Mouse (Mus musculus): ENCODE results near the gene Trio.

Trio gene

DNA sequence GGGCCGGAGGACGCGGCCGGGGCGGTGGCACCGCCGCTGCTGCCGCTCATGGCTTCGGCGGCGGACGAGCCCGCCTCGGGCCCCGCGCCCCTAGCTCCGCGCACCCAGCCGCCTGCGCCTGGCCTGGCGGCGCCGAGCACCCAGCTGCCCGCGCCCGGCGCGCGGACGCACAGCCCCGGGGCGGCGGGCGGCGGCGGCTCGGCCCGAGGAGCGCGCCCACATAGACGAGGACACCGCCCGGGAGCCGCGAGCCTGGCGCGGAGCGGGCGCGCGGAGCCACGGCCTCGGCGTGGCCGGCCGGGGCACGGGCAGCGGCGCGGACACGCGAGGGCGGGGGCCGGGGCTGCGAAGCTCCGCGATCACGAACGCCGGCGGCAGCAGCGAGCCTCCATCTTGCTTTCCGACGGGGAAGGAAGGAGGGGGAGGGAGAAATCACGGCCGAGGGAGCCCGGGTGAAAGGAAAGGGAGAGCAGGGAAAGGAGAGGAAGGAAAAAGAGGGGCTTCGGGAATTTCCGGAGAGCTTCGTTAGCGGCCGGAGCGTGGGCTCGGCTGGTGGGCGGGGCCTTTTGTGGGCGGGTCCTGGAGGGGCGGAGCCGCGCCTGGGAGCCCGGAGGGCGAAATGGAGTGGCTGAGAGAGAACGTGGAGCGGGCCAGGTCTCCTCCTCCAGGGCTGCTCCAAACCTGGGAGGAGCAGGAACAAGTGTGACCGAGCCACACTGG is at the start of gene Trio:
Trio (minus strand) TSS at position 402 of the 720 bp plus-strand sequence.
- ChIA-PET POLR2A (interaction anchor here (0.8 to 2.3 kb wide), 12 partner anchors 14 to 94 kb away, joined by 3 to 9 read pairs (median 3); no protein-coding TSS in a partner anchor), CTCF (interaction anchor here (0.6 to 2.2 kb wide), 5 partner anchors 106 to 120 kb away, joined by 4 to 16 read pairs (median 9); no protein-coding TSS in a partner anchor)

DNA sequence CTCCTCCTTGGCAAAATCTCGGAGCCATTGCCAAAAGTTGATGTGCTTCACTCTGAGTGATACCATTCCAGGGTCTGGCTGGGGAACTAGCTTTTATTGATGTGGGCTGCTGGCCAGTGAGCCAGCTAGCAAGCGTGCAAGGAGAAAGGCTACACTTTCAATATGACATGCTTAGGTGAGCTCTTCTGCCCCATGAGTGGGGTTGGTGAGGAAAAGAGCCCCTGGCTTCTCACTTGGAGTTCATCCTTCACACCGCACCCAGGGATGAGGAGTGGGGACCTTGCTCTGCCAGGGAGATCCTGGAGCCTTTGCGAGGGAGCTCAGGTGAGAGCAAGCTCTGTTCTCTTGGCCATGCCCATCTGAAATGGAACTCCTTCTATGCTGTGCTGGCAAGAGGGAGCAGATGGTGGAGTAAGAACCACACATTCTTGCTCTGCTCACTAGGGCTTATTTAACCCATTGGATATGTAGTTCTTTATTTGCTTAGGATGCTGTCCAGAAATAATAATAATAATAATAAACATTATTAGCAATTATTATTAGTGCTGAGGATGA is 48.8 kb upstream of the Trio start:
- ChIA-PET POLR2A (interaction anchor here in 1 of 4 experiments (4.7 kb wide), 1 partner anchor 14 kb away, joined by 16 read pairs; no protein-coding TSS in a partner anchor), CTCF (no interaction called here)

DNA sequence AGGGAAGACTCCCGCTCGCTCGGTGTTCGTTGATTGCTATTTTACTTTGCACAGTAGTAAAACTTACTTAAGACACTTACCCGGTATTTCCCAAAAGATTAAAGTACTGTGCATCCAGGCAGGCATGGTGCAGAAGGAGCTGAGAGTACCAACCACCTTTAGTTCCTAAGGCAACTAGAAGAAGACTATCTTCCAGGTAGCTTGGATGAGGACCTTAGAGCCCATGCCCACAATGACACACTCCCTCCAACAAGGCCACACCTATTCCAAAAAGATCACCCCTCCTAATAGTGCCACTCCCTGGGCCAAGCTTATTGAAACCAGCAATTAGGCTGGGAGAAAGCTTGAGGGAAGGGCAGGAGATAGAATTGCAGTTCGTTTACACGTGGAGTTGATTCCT is 46.0 kb upstream of the Trio start:
- CTCF ChIA-PET: interaction anchor here in 2 of 4 experiments (0.6 to 1.4 kb wide), 3 partner anchors 30 to 167 kb away, joined by 3 to 7 read pairs (median 6); no protein-coding TSS in a partner anchor
- POLR2A ChIA-PET: interaction anchor here in 3 of 4 experiments (0.6 to 4.7 kb wide), 12 partner anchors 9 to 76 kb away, joined by 3 to 16 read pairs (median 4); partner anchors contain the start of gene Trio (in 1 of the 3)

DNA sequence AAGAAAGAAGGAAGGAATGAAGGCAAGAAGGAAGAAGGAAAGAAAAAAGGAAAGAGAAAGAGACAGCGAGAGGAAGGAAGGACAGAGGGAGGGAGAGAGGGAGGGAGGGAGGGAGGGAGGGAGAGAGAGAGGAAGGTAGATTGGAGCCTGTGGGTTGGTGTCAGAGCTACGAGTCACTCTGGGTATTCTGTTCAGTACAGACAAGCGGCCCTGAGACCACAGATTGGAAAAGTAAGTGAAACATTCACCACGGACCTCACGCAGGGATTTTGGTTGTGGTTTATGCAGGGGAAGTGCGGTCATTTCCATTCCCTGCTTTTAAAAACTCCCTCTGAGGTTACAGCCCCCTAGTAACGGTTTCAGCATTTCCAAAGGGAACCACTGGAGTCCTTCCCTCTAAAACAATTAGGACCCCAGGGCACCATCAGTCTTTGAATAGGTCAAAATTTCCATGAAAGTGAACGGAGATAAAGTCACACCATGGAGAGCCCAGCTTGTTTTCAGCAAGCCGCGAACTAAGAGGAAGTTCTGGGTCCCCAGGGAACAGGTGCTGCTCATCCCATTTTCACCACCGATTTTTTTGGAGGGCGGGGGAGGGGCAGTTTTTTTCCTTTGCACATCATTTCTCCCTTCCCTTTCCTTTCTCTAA is 45.2 kb upstream of the Trio start:
- ChIA-PET CTCF (interaction anchor here (0.6 to 1.4 kb wide), 12 partner anchors 9 to 1275 kb away, joined by 3 to 10 read pairs (median 4); no protein-coding TSS in a partner anchor), POLR2A (interaction anchor here in 3 of 4 experiments (0.5 to 4.7 kb wide), 20 partner anchors 10 to 765 kb away, joined by 3 to 16 read pairs (median 4); partner anchors contain the start of gene Trio (in 1 of the 3))

DNA sequence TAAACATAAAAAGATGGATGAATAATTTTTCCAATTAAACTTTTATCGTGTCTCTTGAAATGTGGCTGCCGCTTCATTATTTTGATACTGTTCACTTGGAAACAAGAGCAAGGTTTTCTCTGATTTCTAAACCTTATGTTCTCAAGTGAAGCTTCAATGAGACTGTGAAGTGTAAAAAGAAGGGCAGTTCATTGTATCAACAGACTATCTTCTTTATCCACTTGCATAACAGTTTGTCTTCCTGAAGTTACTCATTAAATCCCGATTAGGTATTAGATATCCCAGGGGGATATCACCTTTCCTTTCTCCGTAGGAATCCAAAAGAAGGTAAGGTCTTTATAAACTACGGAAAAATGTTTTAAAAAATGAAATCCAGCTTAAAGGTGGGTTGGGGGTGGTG is 44.6 kb upstream of the Trio start:
- ChIA-PET CTCF (interaction anchor here (0.6 to 1.2 kb wide), 5 partner anchors 9 to 1275 kb away, joined by 3 to 10 read pairs (median 4); no protein-coding TSS in a partner anchor), POLR2A (interaction anchor here in 3 of 4 experiments (0.7 to 4.7 kb wide), 10 partner anchors 9 to 47 kb away, joined by 3 to 16 read pairs (median 4); partner anchors contain the start of gene Trio (in 1 of the 3))

DNA sequence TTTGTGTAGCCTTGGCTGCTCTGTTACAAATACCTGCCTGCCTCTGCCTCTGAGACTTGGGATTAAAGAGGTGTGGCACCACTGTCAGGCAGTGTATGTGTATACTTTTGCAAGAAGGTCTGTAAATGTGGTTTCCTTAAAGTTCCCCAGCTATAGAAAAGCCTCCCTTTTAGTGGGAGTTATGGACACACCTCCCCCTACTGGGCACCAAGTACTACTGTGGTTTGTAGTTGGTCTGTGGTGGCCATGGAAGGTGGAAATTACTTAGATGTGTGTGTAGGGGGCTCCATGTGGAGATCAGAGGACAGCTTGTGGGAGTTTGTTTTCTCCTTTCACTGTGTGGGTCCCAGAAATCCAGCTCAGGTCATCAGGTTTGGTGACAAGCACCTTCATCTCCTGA is 41.7 kb upstream of the Trio start:
- ChIA-PET POLR2A (interaction anchor here in 1 of 4 experiments (0.6 kb wide), 1 partner anchor 581 kb away, joined by 4 read pairs; no protein-coding TSS in a partner anchor), CTCF (interaction anchor here in 3 of 4 experiments (0.6 to 1.2 kb wide), 4 partner anchors 16 to 190 kb away, joined by 3 to 4 read pairs (median 4); no protein-coding TSS in a partner anchor)

DNA sequence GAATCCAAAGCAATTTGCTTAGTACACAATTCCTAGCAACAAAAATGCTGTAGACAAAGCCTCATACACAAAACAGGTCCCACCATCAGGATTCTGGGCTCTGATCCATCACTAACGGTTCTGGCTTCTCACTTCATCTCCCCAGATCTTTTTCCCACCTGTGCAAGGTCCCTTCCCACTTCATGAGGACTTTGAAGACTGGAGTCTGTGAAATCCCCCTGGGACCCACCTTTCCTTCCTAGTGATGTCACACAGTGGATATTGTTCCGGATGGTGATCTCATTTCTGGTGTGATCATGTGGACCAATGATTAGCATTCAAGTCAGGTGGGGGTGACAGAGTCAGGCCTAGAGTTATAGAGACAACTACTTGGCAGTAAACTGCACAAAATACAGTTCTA is 40.8 kb upstream of the Trio start:
- POLR2A ChIA-PET: interaction anchor here in 1 of 4 experiments (1.2 kb wide), 1 partner anchor 144 kb away, joined by 3 read pairs; no protein-coding TSS in a partner anchor

DNA sequence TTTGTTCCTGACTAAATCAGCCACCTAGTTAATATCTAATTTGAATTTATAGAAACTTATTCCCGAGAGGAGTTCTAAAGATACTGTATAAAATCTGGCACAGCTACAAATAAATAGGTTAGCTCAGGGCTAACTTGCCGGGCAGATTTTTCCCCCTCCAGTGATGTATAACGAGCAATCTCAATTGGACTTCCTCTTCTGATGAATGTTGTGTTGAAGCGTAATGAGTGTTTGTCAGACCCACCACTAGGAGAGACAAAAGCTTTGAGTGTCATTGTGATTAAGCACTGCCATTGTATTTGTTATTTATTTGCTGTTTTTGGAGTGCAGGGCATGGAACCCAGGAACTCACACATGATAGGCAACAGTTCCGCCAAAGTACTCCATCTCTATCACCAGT is 39.9 kb upstream of the Trio start:
- ChIA-PET CTCF (no interaction called here), POLR2A (interaction anchor here in 1 of 4 experiments (0.5 to 1.2 kb wide), 2 partner anchors 44 to 143 kb away, joined by 3 to 4 read pairs; no protein-coding TSS in a partner anchor)

More for the DNA sequence above, 40.8 kb upstream of the Trio start:
- CTCF ChIA-PET: no interaction called here

DNA sequence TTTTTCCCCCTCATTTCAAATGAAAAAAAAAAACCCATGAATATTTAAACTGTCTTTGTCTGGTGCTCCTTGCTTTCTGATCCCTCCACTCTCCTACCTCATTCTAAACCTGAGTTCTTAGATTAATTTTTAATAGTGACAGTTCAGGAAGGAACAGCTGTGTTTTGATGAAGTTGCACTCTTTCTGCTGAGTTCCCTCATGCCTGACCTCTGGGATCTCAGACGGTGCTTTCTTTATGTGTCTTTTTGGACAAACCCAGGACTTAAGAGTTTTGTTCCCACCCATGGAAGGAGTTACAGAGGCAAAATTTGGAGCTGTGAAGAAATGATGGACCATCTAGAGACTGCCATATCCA is 39.1 kb upstream of the Trio start:
- POLR2A ChIA-PET: interaction anchor here in 2 of 4 experiments (0.6 to 0.9 kb wide), 4 partner anchors 13 to 479 kb away, joined by 3 to 4 read pairs (median 3); no protein-coding TSS in a partner anchor
- CTCF ChIA-PET: interaction anchor here in 1 of 4 experiments (0.7 kb wide), 1 partner anchor 210 kb away, joined by 7 read pairs; no protein-coding TSS in a partner anchor

DNA sequence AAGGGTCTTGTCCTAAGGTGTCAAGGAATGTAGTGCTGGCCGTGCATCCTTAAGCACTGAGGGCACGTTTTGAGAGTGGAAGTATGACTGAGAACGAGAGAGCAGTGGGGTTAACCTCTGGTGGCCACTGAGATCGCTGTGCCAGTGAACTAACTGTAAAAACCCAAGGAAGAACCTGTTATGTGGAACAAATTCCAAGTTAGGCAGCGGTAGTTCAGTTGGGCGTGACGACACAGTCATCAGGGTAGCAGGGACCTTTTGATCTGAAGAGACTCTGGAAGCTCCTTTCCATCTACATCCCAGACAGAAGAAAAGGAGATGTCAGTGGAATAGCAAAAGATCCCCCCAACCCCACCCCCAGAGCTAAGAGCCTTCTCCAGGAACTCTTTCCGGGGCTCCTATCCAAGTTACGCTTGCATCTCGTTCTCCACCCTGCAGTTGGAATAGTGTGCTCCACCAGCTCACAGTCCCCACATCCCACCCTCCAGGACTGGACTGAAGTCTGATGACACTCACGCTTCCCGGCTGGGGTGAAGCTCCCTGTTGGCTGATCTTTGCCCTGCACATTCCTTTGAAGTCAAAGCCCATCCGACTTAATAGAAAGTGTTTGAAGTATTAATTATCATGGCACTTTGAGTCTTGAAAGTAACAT is 38.6 kb upstream of the Trio start:
- POLR2A ChIA-PET: interaction anchor here in 2 of 4 experiments (0.6 to 0.9 kb wide), 4 partner anchors 13 to 479 kb away, joined by 3 to 4 read pairs (median 3); no protein-coding TSS in a partner anchor

DNA sequence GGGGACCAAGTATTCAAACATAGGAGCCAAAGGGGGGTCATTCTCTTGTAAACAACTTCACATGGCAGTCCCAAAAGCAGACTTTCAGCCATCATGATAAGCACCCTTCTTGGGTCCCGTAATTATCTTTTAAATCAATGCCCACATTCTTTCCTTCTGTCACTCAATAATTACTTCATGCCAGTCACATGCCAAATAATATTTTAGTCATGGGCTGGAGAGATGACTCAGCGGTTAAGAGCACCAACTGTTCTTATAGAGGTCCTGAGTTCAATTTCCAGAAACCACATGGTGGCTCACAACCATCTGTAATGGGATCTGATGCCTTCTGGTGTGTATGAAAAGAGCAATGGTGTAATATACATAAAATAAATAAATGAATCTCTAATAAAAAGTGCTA is 37.8 kb upstream of the Trio start:
- ChIA-PET CTCF (no interaction called here), POLR2A (interaction anchor here in 1 of 4 experiments (0.7 kb wide), 1 partner anchor 41 kb away, joined by 3 read pairs; no protein-coding TSS in a partner anchor)

More for the DNA sequence above, 38.6 kb upstream of the Trio start:
- CTCF ChIA-PET: interaction anchor here in 1 of 4 experiments (0.7 kb wide), 1 partner anchor 209 kb away, joined by 7 read pairs; no protein-coding TSS in a partner anchor

DNA sequence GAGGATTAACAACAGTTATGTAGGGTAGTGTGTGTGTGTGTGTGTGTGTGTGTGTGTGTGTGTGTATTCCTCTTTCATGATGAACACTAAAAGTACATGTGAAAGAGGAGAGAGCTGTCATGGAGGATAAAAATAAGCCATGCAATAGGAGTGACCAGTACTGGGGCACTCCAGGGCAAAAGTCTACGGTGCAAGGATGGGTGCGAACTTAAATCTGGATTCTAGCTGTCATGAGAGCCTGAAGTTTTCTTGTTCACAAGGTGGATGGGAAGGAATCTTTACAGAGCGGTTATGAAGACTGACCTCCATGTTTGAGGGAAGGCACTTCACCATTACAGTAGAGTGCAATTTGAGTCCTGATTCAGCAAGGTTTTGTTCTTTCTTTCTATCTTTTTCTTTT is 36.4 kb upstream of the Trio start:
- ChIA-PET POLR2A (interaction anchor here in 1 of 4 experiments (1.0 to 2.4 kb wide), 5 partner anchors 10 to 21 kb away, joined by 3 to 16 read pairs (median 3); no protein-coding TSS in a partner anchor), CTCF (interaction anchor here in 1 of 4 experiments (1.0 kb wide), 1 partner anchor 8 kb away, joined by 10 read pairs; no protein-coding TSS in a partner anchor)

DNA sequence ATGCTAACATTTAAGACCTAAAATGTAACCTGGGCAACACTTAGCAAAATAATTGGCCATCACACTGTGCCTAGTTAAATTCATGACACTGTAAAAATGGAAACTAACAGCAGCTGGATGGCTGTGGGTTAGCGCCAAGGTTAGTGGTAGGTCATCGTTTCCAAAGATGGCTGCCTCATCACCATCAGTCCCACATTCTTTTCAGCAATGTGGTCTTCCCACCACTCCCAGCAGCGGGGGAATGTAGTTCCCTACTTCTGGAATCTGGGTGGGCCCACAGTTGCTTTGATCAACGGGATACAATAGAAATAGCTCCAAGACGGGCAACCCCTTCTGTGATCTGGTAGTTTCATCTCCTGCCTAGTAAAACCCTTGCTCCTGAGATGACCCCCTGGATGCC is 35.3 kb upstream of the Trio start:
- ChIA-PET CTCF (interaction anchor here in 2 of 4 experiments (1.0 kb wide), 2 partner anchors 9 to 137 kb away, joined by 3 to 10 read pairs; no protein-coding TSS in a partner anchor), POLR2A (interaction anchor here (0.6 to 2.4 kb wide), 11 partner anchors 8 to 456 kb away, joined by 3 to 16 read pairs (median 3); no protein-coding TSS in a partner anchor)

DNA sequence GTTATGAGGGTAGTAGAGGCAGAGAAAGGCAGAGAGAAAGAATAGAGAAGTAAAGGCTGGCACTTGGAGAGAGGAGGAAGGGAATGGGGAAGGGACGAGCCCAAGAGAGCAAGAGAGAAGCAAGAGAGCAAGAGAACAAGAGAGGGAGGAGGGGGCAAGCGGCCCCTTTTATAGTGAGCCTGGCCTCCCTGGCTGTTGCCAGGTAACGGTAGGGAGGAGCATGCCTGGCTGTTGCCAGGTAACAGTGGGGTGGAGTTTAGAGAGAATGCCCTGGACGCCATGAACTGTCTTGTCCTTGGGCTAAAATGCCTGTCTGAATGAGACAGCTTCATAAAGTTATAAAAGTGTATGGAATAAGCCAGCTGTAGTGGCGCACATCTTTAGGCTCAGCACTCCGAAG is 34.8 kb upstream of the Trio start:
- POLR2A ChIA-PET: interaction anchor here in 2 of 4 experiments (0.9 to 2.4 kb wide), 5 partner anchors 10 to 104 kb away, joined by 3 to 16 read pairs (median 4); no protein-coding TSS in a partner anchor
- CTCF ChIA-PET: no interaction called here

DNA sequence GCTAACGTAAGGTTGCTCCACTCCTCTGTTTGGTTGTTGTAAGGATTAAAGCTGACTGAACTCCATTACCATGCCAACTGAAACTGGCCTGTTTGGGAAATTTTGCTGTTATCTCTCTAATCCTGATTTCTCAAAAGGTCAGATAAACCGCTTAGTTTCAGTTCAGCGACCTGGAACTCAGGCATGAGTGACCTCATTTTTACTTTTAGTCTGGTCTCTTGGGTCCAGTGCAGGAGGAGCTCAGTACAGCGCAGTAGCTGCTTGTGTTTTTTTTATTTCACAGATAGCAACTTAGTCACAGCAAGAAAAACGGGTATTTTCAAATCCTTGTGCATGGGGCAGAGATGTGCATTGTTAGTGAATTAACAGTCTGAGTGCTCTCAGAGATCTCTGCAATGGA is 31.9 kb upstream of the Trio start:
- CTCF ChIA-PET: interaction anchor here in 1 of 4 experiments (0.6 kb wide), 1 partner anchor 13 kb away, joined by 3 read pairs; no protein-coding TSS in a partner anchor
- POLR2A ChIA-PET: interaction anchor here in 1 of 4 experiments (0.7 to 1.5 kb wide), 2 partner anchors 12 to 63 kb away, joined by 3 read pairs; no protein-coding TSS in a partner anchor

DNA sequence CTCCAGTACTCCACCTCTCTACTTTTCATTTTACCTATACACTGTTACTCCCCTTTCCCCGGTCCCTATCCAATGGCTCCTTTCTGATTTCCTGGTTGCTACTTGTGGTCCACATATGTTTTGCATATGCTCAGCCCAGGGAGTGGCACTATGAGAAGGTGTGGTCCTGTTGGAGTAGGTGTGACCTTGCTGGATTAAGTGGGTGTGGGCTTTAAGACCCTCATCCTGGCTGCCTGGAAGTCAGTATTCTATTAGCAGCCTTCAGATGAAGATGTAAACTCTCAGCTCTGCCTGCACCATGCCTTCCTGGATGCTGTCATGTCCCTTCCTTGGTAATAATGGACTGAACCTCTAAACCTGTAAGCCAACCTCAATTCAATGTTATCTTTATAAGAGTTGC is 29.1 kb upstream of the Trio start:
- ChIA-PET POLR2A (no interaction called here), CTCF (interaction anchor here in 1 of 4 experiments (0.6 kb wide), 1 partner anchor 17 kb away, joined by 3 read pairs; no protein-coding TSS in a partner anchor)

DNA sequence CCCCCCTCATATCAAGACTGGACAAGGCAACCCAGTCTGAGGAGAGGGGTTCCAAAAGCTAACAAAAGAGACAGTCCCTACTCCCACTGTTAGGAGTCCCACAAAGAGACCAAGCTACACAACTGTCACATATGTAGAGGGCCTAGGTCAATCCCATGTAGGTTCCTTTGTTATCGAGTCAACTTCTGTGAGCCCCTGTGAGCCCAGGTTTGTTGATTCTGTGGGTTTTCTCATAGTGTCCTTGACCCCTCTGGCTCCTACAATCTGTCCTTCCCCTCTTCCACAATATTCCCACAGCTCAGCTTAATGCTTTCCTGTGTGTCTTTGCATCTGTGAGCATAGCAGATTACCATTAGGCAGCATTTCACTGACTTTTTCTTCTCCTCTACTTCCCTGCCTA is 28.5 kb upstream of the Trio start:
- POLR2A ChIA-PET: no interaction called here
- CTCF ChIA-PET: no interaction called here

DNA sequence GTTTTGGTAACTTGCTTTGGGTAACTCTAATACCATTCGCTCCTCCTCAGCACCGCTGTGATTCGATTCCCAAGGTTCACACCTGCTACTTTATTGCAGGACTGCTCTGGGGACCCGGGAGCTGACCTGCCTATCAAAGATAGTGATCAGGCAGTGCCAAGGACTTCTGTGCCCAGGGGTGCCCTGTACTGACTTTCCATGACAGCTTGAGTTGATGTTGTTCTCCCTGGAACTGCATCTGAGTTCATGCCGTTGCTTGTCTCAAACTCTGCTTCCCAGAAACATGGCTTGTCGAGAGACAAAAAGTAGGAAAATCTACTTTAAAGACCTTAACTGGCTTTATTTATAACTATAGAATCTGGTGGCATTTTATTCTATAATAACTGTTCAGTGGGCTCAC is 27.6 kb upstream of the Trio start:
- CTCF ChIA-PET: no interaction called here
- POLR2A ChIA-PET: interaction anchor here in 1 of 4 experiments (1.2 kb wide), 1 partner anchor 8 kb away, joined by 3 read pairs; no protein-coding TSS in a partner anchor
